Mouse (Mus musculus) cortical plate, adult 2 months (tissue): ENCODE results near the gene 1700029I15Rik.

ENCODE experiments used
- CTCF ChIP-seq: fragments of 200-500 bp; IDR thresholded peaks from 2 replicates; pipeline ENCODE4 v1.5.1; 2011; ENCODE audit warnings: mild to moderate bottlenecking, control low read depth, low read length; ENCODE audit not compliant: insufficient read depth; ENCODE audit errors: extremely low read depth
- POLR2A ChIP-seq: fragments of 200-500 bp; IDR thresholded peaks from 2 replicates; pipeline ENCODE4 v1.6.1; 2011; ENCODE audit warnings: mild to moderate bottlenecking, low read length, control low read depth; ENCODE audit not compliant: insufficient read depth; ENCODE audit errors: extremely low read depth

- no peak for TF ChIP-seq POLR2A
- TF ChIP-seq CTCF: no peak
These were observed 9.5 kb downstream of the 1700029I15Rik start for GRCm38 (mm10) chr2:92391703-92392317.
